Mouse (Mus musculus) kidney, postnatal 14 days (tissue): ENCODE measurements around the gene Hmg20b.
A peak's percentile ranks its signal among the peaks of the same experiment; 100 is the strongest.

Source experiments
- DNase-seq: peaks from one replicate; pipeline ENCODE4 v3.0.0; 2022; ENCODE audit warnings: mixed read lengths

Hmg20b gene

DNA sequence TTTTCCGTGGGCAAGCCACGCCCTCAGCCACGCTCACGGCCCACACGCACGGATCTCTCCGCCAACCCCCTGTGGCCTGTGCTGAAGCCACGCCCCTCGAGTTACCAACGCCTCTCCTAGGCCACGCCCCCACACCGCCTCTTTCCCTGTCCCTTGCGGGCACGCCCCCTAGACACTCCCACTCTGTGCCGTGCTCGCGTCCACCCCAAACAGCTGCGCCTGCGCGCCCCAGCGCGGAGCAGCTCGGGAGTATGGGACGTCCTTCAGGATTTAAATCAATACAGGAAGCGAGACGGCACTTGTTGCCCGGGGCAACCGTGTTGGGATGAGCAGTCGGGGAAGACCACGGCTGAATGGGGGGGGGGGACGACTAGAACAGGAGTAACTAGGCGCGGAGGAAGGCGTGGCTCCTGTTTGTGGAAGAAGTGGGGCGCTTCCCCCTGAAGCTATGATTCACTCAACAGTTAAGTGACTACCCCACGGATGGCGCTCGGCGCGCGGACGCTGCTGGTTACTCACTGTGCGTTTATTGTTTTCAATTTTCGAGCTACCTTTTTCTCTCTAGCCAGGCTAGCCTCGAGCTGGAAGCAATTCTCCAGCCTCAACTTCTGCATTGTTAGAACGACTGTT, 28.4 kb upstream of the Hmg20b start:
- DNase-seq: peak; percentile 100

- DNase-seq: no peak
Observed at GRCm38 (mm10) chr10:81377793-81378552, 27.7 kb upstream of the Hmg20b start, which contains the start of gene Fzr1. TSS of gene Fzr1 (minus strand) at chr10:81378516.

GRCm38 (mm10) chr10:81377362-81377664, 27.0 kb upstream of the Hmg20b start:
- no peak for DNase-seq

- DNase-seq: no peak
Observed at GRCm38 (mm10) chr10:81376561-81377361, 26.5 kb upstream of the Hmg20b start.

DNA sequence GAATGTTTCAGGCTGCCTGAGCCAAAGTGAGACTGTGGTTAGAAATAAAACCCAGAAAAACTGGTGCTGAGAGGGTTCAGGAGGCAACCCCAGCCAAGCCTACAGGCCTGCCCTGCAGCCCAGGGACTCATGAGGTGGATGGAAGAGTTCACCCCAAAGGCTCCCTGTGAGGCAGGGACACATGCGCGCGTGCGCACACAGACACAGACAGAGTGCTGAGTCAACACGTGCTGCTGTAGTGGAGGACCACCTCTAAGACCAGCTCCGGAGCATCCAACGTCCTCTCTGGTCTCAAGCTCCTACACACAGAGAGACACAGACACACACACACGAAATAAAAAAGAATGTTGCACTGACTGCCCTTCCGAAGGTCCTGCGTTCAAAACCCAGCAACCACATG, 25.0 kb upstream of the Hmg20b start:
- no peak for DNase-seq

- no peak for DNase-seq
Observed at GRCm38 (mm10) chr10:81367207-81367495, 16.9 kb upstream of the Hmg20b start.

GRCm38 (mm10) chr10:81366477-81367206, 16.4 kb upstream of the Hmg20b start:
- no peak for DNase-seq

DNA sequence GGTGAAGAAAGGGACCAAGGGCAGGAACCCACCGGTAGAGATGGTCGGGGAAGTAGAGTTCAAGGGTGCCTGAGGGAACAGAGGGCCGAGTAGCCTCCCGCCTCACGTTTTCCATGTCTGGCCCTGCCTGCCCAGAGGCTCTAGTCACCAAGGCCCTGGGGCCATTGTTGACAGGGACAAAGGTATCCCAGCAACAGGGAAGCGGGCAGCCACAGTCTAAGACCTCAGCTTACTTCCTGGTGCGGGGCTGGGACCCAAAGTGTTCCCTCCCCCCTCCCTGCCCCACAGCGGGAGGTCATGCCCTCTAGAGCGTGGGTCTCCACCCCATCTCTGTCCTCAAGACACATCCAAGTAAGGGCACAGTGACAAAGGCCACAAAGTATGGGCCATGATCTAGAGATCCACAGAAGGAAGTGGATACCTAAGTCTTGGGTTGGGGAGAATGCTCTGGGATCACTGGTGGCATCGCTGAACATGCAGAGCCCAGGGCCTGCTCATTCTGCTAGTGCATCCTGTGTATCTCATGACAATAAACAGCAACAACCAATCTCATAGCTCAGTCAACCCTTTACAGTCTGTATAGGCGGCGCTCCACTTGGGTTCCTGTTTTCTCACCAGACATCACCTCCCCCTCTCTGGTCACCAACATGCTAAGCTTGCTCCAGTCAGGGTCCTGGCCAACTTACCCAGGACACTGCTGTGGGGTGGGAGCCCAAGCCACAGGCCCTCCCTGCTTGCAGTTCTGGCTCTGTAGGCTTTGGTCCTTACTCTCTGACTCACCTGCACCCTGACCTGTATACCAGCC, 15.6 kb upstream of the Hmg20b start, which contains the start of gene 4930404N11Rik:
Gene 4930404N11Rik, minus strand, starts transcription at position 145 of the 805 bp plus-strand sequence.
- no peak for DNase-seq

DNA sequence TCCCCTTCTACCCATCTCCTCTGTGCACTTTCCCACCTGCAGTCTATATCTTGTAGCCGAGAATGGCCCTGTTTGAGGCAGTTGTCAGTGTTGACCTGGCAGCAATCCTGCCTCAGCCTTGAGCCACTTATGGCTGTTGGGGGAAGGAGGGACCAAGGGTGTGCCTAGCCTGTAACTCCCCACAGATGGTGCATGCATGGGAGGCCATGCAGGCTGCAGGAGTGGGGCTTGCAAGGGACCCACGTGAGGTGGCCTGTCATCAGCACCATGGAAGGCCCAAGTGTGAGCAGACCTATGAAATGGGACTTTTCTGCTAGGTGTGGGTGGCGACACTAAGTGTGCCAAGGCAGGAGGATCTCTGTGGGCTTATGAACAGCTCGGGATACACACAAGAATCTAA, 14.8 kb upstream of the Hmg20b start:
- no peak for DNase-seq

DNA sequence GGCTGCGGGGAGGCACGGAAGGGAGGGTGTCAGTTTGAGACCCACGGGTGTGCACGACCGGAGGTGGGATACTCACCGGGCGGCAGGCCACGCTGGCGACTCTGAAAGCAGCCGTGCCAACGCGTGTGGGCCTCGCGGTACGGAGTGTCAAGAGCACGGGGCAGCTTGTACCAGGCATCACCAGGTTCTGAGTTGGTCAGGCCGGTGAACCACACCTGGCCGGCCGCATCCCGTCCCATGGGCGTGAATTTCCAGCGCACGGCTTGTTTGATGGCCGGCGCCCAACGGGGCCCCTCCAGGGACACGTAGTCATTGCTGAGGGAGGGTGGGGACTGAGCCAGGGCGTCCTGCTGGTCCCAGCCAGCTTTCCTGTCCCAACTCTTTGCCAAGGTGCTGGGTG, 14.4 kb upstream of the Hmg20b start:
- no peak for DNase-seq

DNA sequence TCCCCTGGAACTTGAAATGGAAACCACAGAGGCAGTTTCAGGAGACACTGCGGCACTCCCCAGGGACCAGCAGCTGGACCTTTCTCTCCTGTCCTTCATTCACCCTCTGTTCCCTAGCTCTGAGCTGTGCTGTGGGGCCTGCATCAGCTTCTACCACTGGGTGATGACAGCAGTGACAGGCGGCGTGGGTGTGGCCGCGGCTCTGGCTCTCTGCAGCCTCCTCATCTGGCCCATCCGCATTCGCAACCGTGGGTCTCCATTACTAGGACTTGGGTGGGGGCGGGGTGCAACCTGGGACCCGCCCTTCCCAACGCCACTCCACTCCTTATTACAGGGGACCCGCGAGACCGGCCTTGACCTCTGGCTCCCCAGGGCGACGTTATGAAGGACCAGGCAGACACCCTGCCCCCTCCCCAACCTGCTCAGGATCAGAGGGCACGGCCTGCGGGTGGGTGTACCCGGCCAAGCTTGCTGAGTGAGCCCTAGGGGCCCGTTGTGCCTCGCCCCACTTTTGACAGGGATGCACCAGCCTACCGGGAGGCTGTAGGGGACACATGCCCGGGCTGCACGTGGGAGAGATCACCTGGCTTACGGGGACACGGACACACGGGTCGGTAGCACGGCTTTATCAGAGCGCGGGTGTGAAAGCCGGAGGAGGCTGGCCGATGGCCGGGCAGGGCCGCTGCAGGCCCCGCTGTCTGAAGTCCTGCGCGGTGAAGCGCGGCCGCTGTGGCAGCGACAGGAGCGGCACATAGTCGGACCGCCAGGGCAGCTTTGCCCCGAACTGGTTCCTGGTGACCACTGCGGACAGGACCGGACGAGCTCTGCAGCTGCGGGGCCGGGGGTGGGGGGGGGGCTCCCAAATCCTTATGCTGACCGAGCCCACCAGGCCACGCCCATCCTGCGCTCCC, 13.4 kb upstream of the Hmg20b start:
- DNase-seq: peak; percentile 70

- DNase-seq: no peak
Observed at GRCm38 (mm10) chr10:81362336-81362949, 12.2 kb upstream of the Hmg20b start.

GRCm38 (mm10) chr10:81360721-81361120, 10.4 kb upstream of the Hmg20b start:
- no peak for DNase-seq

DNA sequence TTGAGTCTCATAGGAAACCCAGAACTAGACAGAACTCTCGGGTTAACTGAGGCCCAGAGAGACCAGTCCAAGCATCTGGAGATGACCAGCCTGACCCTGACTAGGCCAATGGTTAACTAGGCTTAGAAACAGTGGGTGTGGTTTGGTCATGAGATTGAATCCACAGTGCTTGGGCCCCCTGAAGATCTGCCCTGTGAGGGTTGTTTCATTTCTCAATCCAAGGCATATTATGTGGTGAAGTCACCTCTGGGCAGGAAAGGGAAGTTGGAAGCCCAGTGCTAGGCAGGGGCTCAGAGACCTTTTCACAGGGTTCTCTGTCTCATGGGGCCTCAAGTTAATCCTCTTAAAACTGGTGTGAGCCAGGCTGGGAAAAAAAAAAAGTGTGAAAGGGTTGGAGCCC, 8.6 kb upstream of the Hmg20b start:
- DNase-seq: peak; percentile 66

DNA sequence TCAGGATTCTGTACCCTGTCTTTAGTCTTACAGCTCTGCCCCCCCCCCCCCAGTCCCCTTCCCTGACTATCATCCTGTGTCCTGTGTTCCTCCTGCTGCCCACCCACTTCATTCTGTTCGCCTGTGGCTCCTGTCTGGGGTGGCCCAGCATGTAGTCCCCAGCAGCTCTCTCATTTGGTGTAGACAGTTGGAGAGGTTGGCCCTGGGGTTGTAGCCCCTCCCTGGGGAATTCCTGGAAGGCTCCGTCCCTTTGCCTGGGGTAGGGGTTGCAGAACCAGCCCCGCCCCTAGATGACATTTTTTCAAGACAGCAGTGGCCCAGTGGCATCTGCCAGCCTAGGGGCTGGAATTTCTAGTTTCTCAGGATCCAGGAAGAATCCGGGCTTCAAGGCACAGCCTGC, 7.9 kb upstream of the Hmg20b start:
- no peak for DNase-seq

DNA sequence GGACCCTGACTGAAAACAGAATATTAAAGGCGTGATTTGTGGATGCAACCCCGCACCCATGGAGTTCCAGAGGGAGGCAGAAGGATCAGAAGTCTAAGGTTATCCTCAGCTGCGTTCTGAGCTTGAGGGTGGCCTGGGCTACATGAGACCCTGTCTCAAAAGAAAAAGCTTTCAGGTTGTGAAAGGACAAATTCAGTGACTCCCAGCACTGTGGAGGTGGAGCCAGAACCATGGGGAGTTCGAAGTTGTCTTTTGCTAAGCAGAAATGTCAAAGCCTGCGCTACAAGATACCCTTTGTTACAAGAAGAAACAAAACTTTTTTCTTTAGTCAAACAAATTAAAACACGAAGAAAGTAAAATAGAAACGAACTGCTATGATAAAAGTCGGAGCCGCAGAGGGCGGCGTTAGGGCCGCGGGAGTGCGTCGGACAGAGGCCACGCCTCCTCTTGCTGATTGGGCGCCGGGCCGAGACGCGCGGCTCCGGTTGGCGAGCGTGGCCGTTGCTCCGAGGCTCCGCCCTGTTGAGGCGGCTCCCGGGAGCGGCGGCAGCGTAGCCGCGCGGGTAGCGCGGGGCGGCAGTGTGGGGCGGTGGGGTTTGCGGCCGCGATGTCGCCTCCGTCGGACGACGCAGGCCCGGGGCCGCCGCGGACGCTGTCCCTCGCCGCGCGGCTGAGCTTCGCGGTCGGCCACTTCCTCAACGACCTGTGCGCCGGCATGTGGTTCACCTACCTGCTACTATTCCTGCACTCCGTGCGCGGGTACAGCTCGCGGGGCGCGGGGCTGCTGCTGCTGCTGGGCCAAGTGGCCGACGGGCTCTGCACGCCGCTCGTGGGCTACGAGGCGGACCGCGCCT, 6.9 kb upstream of the Hmg20b start, which contains the start of gene Mfsd12:
Gene Mfsd12, plus strand, starts transcription at position 501 of the 854 bp plus-strand sequence.
- peak; percentile 95 for DNase-seq

DNA sequence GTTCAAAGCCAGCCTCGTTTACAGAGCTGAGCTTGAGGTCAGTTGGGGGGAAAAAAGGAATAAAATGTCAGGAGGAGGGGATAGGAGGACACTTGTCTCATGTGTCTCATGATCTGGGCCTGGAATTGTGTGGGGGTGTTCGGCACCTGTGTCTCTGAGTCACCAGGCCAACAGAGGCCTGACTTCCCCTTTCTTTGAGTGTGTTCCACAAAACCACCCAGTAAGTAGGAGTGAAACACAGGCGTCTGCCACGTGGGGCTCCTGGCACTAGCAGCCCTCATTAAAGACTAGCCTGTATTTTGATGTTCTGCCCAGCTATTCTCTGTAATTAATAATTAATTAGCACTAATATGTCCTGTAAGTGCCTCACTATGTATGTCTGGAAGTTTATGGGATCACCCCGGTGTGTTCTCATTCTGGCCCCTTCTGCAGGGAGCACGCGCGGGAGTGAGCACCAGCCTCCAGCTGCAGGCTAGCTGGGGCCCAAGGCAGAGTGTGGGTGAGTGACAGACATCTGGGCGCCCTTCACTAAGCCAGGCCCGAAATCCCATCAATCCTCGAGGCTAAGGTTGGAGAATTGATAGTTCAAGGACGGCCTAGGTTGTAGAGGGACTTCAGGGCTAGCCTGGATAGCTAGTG, 6.2 kb upstream of the Hmg20b start:
- no peak for DNase-seq

DNA sequence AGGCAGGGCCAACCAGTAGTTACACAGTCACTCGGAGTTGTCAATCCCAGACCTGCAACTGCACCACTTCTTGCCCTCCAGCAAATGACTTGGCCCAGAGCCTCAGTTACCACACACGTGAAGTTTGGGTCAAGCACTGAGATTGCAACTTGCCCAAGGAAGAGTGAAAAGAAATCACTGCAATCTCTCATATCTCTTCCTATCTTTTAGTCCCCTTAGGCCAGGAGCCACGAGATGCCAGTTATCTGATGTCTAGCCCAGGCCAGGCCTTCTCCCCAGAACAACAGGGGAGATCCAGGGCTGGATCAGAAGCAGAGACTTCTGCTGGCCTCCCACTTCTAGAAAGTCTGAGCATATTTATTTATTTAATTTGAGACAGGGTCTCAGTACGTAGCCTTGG, 5.3 kb upstream of the Hmg20b start:
- DNase-seq: no peak
